Mouse (Mus musculus) c-Kit-positive CD71-negative TER-119-negative erythroid progenitor cells, embryonic 14.5 days (primary cell): ENCODE measurements around the gene Gsdma2.

Experiments
- DNase-seq: peaks from one replicate; pipeline ENCODE4 v3.0.0-alpha.2; 2013; ENCODE audit warnings: low read depth

The Gsdma2 gene

DNA sequence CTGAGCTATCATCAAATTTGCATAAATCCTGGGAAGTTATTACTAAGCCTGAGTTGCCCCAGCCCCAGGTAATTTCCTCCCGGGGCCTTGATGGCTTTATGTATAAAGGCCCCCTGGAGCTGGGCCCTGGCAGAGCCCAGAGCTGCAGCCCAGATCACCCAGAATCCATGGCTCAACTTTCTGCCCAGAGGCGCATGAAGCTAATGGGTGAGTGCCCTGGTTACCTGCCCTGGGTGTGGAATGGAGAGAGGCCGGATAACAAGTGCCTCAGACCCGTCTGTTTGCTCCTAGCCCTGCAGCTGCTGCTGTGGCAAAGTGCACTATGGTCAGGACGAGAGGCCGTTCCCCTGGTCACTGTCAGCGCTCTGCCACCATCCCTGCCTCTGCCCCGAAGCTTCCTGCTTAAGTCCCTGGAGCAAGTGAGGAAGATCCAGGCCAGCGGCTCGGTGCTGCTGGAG lies 54.7 kb downstream of the Gsdma2 start, which contains the start of gene Csf3:
Gene Csf3 (plus strand): TSS at position 51 of the 458 bp plus-strand sequence.
- no peak for DNase-seq

DNA sequence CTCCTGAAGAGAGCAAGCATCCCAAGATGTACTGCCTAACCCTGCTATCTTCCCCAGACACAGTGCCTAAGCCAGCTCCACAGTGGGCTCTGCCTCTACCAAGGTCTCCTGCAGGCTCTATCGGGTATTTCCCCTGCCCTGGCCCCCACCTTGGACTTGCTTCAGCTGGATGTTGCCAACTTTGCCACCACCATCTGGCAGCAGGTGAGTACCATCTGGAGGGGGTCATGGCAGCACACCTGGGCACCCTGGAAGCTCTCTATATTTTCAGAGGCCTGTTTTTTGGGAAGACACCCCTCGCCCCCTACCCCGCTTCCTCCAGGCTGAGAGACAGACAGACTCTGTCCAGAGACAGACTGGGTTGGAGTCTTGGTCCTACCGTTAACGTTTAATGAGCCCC lies 55.8 kb downstream of the Gsdma2 start:
- DNase-seq = no peak

DNA sequence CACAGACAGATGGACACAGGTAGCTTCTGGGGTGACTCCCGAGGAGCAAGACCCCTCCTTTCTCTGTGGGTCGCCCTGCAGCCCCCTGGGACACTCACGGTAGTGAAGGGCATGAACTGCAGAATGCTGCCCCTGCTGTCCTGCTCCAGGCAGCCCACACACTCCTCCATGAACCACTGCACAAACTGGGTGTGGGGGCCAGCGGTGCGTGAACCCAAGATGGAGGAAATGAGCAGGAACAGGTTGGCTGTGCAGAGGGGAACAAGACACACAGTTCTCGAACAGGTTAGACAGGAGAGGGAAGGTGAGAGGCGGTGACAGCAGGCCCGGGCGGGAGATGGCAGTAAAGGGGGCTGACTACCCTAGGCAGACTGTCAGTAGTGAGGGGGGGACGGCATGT lies 58.5 kb downstream of the Gsdma2 start:
- no peak for DNase-seq
